Mouse (Mus musculus) forelimb bud, embryonic 11.5 days (tissue): ENCODE measurements at regions not wholly inside any gene's neighbourhood (a gene's known extent, or its start where the extent isn't known, plus 50 kb on each side); places are given as distances from the start of the nearest gene placed in this dataset.

Experiments
- DNase-seq: peaks from one replicate; pipeline ENCODE4 v3.0.0-alpha.2; 2012; ENCODE audit warnings: low read depth, low spot score

GRCm38 (mm10) chr1:148903093-148903492 is 1058.0 kb downstream of the Pla2g4a start:
- DNase-seq = no peak

- no peak for DNase-seq
Observed at GRCm38 (mm10) chr1:148901319-148902033, 1059.6 kb downstream of the Pla2g4a start.

GRCm38 (mm10) chr1:148870788-148871187 is 1090.3 kb downstream of the Pla2g4a start:
- DNase-seq = no peak

- no peak for DNase-seq
Observed at GRCm38 (mm10) chr1:148863582-148863981, 1097.5 kb downstream of the Pla2g4a start.

- DNase-seq = no peak
Observed at GRCm38 (mm10) chr1:148852990-148853389, 1108.1 kb downstream of the Pla2g4a start.

GRCm38 (mm10) chr1:148846595-148846994 is 1114.5 kb downstream of the Pla2g4a start:
- DNase-seq = no peak

GRCm38 (mm10) chr1:148823146-148823545 is 1137.9 kb downstream of the Pla2g4a start:
- DNase-seq = no peak

- no peak for DNase-seq
Observed at GRCm38 (mm10) chr1:148808707-148809106, 1152.4 kb downstream of the Pla2g4a start.

GRCm38 (mm10) chr1:148797110-148797509 is 1164.0 kb downstream of the Pla2g4a start:
- DNase-seq = no peak

GRCm38 (mm10) chr1:148750806-148751205 is 1210.3 kb downstream of the Pla2g4a start:
- no peak for DNase-seq

GRCm38 (mm10) chr1:148722106-148722505 is 1239.0 kb downstream of the Pla2g4a start:
- DNase-seq = no peak

GRCm38 (mm10) chr1:148721409-148721808 is 1239.7 kb downstream of the Pla2g4a start:
- no peak for DNase-seq

- no peak for DNase-seq
Observed at GRCm38 (mm10) chr1:148720980-148721379, 1240.1 kb downstream of the Pla2g4a start.

- no peak for DNase-seq
Observed at GRCm38 (mm10) chr1:148708084-148708483, 1253.0 kb downstream of the Pla2g4a start.

- no peak for DNase-seq
Observed at GRCm38 (mm10) chr1:148707657-148708056, 1253.4 kb downstream of the Pla2g4a start.

GRCm38 (mm10) chr1:148706271-148706807 is 1254.8 kb downstream of the Pla2g4a start:
- DNase-seq = no peak

GRCm38 (mm10) chr1:148700599-148700954 is 1260.5 kb downstream of the Pla2g4a start:
- no peak for DNase-seq

- no peak for DNase-seq
Observed at GRCm38 (mm10) chr1:148699854-148700598, 1261.1 kb downstream of the Pla2g4a start.

GRCm38 (mm10) chr1:148690085-148690484 is 1271.0 kb downstream of the Pla2g4a start:
- DNase-seq = no peak

- DNase-seq = no peak
Observed at GRCm38 (mm10) chr1:148689618-148690017, 1271.5 kb downstream of the Pla2g4a start.

- DNase-seq = no peak
Observed at GRCm38 (mm10) chr1:148675516-148675915, 1285.6 kb downstream of the Pla2g4a start.

- no peak for DNase-seq
Observed at GRCm38 (mm10) chr1:148664409-148664808, 1296.7 kb downstream of the Pla2g4a start.

GRCm38 (mm10) chr1:148656990-148657389 is 1304.1 kb downstream of the Pla2g4a start:
- no peak for DNase-seq
